Mouse (Mus musculus) heart, embryonic 15.5 days (tissue): Measurements from ENCODE around the gene Myh10. TPM values are rescaled to one million over a fixed set of nuclear protein-coding genes. Genes with fewer than 3 reads are reported as not detected.
"Not testable (repeated sequence)": the region's sequence is repeated elsewhere in the genome, so short reads cannot be mapped to it uniquely, and the experiment has no call there.

ENCODE experiments used
- ATAC-seq: fragments of 200-750 bp; cut with Nextera tagmentation; replicated peaks from 2 replicates; pipeline ENCODE4 v1.8.0; 2017; ENCODE audit warnings: low read depth, moderate TSS enrichment; ENCODE audit not compliant: insufficient number of reproducible peaks, insufficient read depth, low FRiP score
- H3K27ac ChIP-seq: fragments of 300-500 bp; sonication (generic); 2 replicates; pipeline ENCODE4 v1.5.1; 2015; ENCODE audit warnings: mild to moderate bottlenecking, inconsistent platforms
- H3K27me3 ChIP-seq: fragments of 300-500 bp; sonication (generic); 2 replicates; pipeline ENCODE4 v1.6.1; 2015; ENCODE audit warnings: inconsistent platforms
- H3K36me3 ChIP-seq: fragments of 300-500 bp; sonication (generic); 2 replicates; pipeline ENCODE4 v1.6.1; 2015; ENCODE audit warnings: mild to moderate bottlenecking, inconsistent platforms
- H3K4me1 ChIP-seq: fragments of 300-500 bp; sonication (generic); replicated peaks from 2 replicates; pipeline ENCODE4 v1.6.1; 2015; ENCODE audit warnings: inconsistent platforms
- H3K4me2 ChIP-seq: fragments of 300-500 bp; sonication (generic); 2 replicates; pipeline ENCODE4 v1.6.1; 2015; ENCODE audit warnings: inconsistent platforms, mild to moderate bottlenecking, moderate library complexity
- H3K4me3 ChIP-seq: fragments of 300-500 bp; sonication (generic); 2 replicates; pipeline ENCODE4 v1.5.1; 2015; ENCODE audit warnings: mild to moderate bottlenecking, inconsistent platforms
- H3K9ac ChIP-seq: fragments of 300-500 bp; sonication (generic); 2 replicates; pipeline ENCODE4 v1.6.1; 2015; ENCODE audit warnings: mild to moderate bottlenecking, inconsistent platforms
- H3K9me3 ChIP-seq: fragments of 300-500 bp; sonication (generic); replicated peaks from 2 replicates; pipeline ENCODE4 v1.6.1; 2016; ENCODE audit warnings: inconsistent platforms
- WGBS: fragments of 180-500 bp; shearing (Covaris S2); methylation state at CpG from one replicate; pipeline ENCODE4 v1.1.7; 2015; ENCODE audit warnings: mixed read lengths; 5-methylcytosine and 5-hydroxymethylcytosine counted together
- polyA plus RNA-seq: library from polyadenylated mRNA; unstranded; fragments of >200 nt; fragmentation: Nextera tagmentation; extraction: Ambion mirVana; gene quantifications from 2 replicates; pipeline ENCODE4 v1.2.1, GENCODE M21; 2015

Myh10 gene
- polyA plus RNA-seq, 1 experiment from 2014 or later: 90.9 TPM

GRCm38 (mm10) chr11:68719096-68719648 is 27.8 kb downstream of the Myh10 start:
- Histone ChIP-seq H3K36me3 (peaks cover 39% of the 10 kb centered on the region), H3K9me3 (no peaks in the 10 kb centered on the region), H3K9ac (no peak overlapping the region), H3K27ac (peak overlapping the region; percentile 23; the same call in 1 of the 2 replicates), H3K4me3 (no peak overlapping the region), H3K27me3 (no peaks in the 10 kb centered on the region), H3K4me2 (no peak overlapping the region), H3K4me1 (peaks cover 24% of the 10 kb centered on the region)
- ATAC-seq: 0 out of 2 replicates have a peak, but pooled peaks have one; percentile 18
- WGBS: 80% methylated on average over 4 of the region's 4 CpGs

GRCm38 (mm10) chr11:68719774-68720173 is 28.4 kb downstream of the Myh10 start:
- Histone ChIP-seq H3K4me3 (no peak overlapping the region), H3K27ac (no peak overlapping the region), H3K4me1 (peaks cover 24% of the 10 kb centered on the region), H3K27me3 (no peaks in the 10 kb centered on the region), H3K9me3 (no peaks in the 10 kb centered on the region), H3K4me2 (no peak overlapping the region), H3K36me3 (peaks cover 35% of the 10 kb centered on the region), H3K9ac (no peak overlapping the region)
- ATAC-seq: no peak
- 68% methylated on average over 5 of the region's 5 CpGs for WGBS

DNA sequence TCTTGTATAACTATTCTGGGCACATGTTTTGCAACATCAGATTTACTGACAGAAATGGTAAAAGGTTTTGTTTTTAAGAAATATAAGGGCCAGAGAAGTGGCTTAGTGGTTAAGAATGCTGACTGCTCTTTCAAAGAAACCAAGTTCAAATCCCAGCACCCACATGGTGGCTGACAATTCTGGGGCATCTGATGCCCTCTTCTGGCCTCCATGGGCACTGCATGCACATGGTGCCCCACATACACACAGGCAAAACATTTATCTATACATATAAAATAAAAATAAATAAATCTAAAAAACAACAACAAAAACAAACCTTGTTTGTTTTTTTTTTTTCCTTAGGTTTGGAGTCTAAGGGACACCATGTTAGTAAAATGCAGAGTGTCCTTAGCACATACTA is 32.8 kb downstream of the Myh10 start:
- ATAC-seq: no peak
- peaks cover 50% of the 10 kb centered on the region for H3K36me3 ChIP-seq
- H3K9ac ChIP-seq: no peak overlapping the region

DNA sequence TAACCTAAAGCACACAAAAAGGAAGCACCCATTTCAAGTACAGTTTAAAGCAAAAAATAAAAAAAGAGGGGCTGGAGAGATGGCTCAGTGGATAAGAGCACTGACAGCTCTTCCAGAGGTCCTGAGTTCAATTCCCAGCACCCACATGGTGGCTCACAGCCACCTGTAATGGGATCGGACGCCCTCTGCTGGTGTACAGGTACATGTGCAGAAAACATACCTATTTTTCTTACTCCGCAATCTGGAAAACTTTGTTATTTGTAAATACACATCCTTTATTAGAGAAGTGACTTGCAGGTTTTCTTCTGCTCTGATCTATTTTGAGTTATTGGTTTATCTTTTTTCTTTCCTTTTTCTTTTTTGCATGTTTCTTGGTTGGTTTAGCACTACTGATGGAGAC is 37.3 kb downstream of the Myh10 start:
- H3K9ac ChIP-seq: no peak overlapping the region
- 88% methylated on average over 3 of the region's 3 CpGs for WGBS
- H3K36me3 ChIP-seq: peaks cover 30% of the 10 kb centered on the region
- H3K4me1 ChIP-seq: 0 out of 2 replicates have a peak, but pooled peaks cover 4% of the 10 kb centered on the region
- no peak for ATAC-seq
- no peaks in the 10 kb centered on the region for H3K27me3 ChIP-seq
- no peak overlapping the region for H3K4me2 ChIP-seq
- H3K9me3 ChIP-seq: no peaks in the 10 kb centered on the region
- H3K4me3 ChIP-seq: no peak overlapping the region
- no peak overlapping the region for H3K27ac ChIP-seq

More for the DNA sequence above, 32.8 kb downstream of the Myh10 start:
- Histone ChIP-seq H3K4me2 (no peak overlapping the region), H3K4me1 (no peaks in the 10 kb centered on the region; the same call in 1 of the 2 replicates), H3K27me3 (no peaks in the 10 kb centered on the region), H3K9me3 (no peaks in the 10 kb centered on the region), H3K4me3 (no peak overlapping the region), H3K27ac (no peak overlapping the region)

GRCm38 (mm10) chr11:68730792-68731191 is 39.4 kb downstream of the Myh10 start:
- no peak overlapping the region for H3K4me3 ChIP-seq
- no peak overlapping the region for H3K9ac ChIP-seq
- no peaks in the 10 kb centered on the region for H3K9me3 ChIP-seq
- no peaks in the 10 kb centered on the region for H3K27me3 ChIP-seq
- no peak overlapping the region for H3K4me2 ChIP-seq
- 0 out of 2 replicates have a peak, but pooled peaks cover 4% of the 10 kb centered on the region for H3K4me1 ChIP-seq
- WGBS: 66% methylated on average over 5 of the region's 5 CpGs
- peaks cover 32% of the 10 kb centered on the region for H3K36me3 ChIP-seq
- no peak overlapping the region for H3K27ac ChIP-seq
- no peak for ATAC-seq

DNA sequence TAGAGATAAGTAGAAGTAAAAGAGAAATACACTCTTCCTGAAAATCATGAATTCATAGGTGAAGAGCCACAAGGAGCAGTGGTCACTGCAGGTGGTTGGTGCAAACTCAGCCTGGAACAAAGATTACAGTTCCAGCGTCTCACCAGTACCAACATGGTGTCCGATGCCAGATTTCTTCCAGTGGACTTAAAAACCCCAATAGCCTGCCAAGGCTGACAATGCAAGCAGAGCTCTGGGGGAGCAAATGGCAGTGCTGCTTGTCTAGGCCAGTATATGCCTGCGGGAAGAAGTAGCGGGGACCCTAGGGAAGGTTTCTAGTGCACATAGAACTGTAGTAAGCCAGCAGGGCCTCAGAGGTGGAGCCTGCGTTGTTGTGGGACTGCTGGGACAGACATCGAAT is 40.7 kb downstream of the Myh10 start:
- no peak overlapping the region for H3K9ac ChIP-seq
- H3K4me1 ChIP-seq: 0 out of 2 replicates have a peak, but pooled peaks cover 4% of the 10 kb centered on the region
- WGBS: 88% methylated on average over 6 of the region's 6 CpGs
- peaks cover 34% of the 10 kb centered on the region for H3K36me3 ChIP-seq
- H3K4me2 ChIP-seq: no peak overlapping the region
- no peak overlapping the region for H3K27ac ChIP-seq
- no peak for ATAC-seq
- no peaks in the 10 kb centered on the region for H3K9me3 ChIP-seq
- H3K27me3 ChIP-seq: no peaks in the 10 kb centered on the region
- H3K4me3 ChIP-seq: no peak overlapping the region

DNA sequence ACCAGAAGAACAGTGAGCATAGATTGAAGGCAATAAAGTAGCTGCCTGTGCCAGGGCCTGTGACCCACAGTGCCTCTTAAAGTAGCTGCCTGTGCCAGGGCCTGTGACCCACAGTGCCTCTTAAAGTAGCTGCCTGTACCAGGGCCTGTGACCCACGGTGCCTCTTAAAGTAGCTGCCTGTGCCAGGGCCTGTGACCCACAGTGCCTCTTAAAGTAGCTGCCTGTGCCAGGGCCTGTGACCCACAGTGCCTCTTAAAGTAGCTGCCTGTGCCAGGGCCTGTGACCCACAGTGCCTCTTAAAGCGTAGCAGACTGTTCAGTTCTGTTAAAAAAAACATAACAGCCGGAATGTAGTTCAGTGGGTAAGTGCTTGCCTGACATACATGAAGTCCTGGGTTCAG is 42.0 kb downstream of the Myh10 start:
- ATAC-seq, H3K27ac ChIP-seq, H3K9ac ChIP-seq, H3K4me3 ChIP-seq, H3K4me2 ChIP-seq, H3K27me3 ChIP-seq, H3K9me3 ChIP-seq, H3K4me1 ChIP-seq: not testable (repeated sequence)
- WGBS: 92% methylated on average over 3 of the region's 3 CpGs
- H3K36me3 ChIP-seq: peaks cover 36% of the 10 kb centered on the region

GRCm38 (mm10) chr11:68739509-68739908 is 48.1 kb downstream of the Myh10 start:
- Histone ChIP-seq H3K9me3 (no peaks in the 10 kb centered on the region), H3K4me2 (no peak overlapping the region), H3K27ac (no peak overlapping the region), H3K4me3 (no peak overlapping the region), H3K27me3 (no peaks in the 10 kb centered on the region), H3K36me3 (peaks cover 36% of the 10 kb centered on the region), H3K9ac (no peak overlapping the region), H3K4me1 (no peaks in the 10 kb centered on the region)
- no peak for ATAC-seq
- WGBS: 92% methylated on average over 7 of the region's 7 CpGs

GRCm38 (mm10) chr11:68742658-68743057 is 51.3 kb downstream of the Myh10 start:
- H3K9ac ChIP-seq: no peak overlapping the region
- H3K27me3 ChIP-seq: no peaks in the 10 kb centered on the region
- H3K27ac ChIP-seq: no peak overlapping the region
- H3K4me2 ChIP-seq: no peak overlapping the region
- peaks cover 26% of the 10 kb centered on the region for H3K36me3 ChIP-seq
- ATAC-seq: no peak
- no peak overlapping the region for H3K4me3 ChIP-seq
- H3K4me1 ChIP-seq: no peaks in the 10 kb centered on the region
- 80% methylated on average over 2 of the region's 2 CpGs for WGBS
- no peaks in the 10 kb centered on the region for H3K9me3 ChIP-seq

GRCm38 (mm10) chr11:68744150-68744549 is 52.8 kb downstream of the Myh10 start:
- no peaks in the 10 kb centered on the region for H3K9me3 ChIP-seq
- H3K36me3 ChIP-seq: peaks cover 29% of the 10 kb centered on the region; the same call in 1 of the 2 replicates
- no peak overlapping the region for H3K4me2 ChIP-seq
- H3K4me1 ChIP-seq: peaks cover 4% of the 10 kb centered on the region; the same call in 1 of the 2 replicates
- H3K4me3 ChIP-seq: no peak overlapping the region
- 80% methylated on average over 3 of the region's 3 CpGs for WGBS
- no peak for ATAC-seq
- no peak overlapping the region for H3K9ac ChIP-seq
- H3K27me3 ChIP-seq: no peaks in the 10 kb centered on the region
- no peak overlapping the region for H3K27ac ChIP-seq

GRCm38 (mm10) chr11:68745374-68746200 is 54.2 kb downstream of the Myh10 start:
- Histone ChIP-seq H3K4me2 (no peak overlapping the region), H3K9ac (no peak overlapping the region), H3K36me3 (peaks cover 27% of the 10 kb centered on the region; the same call in 1 of the 2 replicates), H3K27me3 (no peaks in the 10 kb centered on the region), H3K4me3 (no peak overlapping the region), H3K9me3 (no peaks in the 10 kb centered on the region), H3K4me1 (peaks cover 7% of the 10 kb centered on the region), H3K27ac (no peak overlapping the region)
- WGBS: 74% methylated on average over 16 of the region's 16 CpGs
- no peak for ATAC-seq
